Mouse (Mus musculus) kidney, embryonic 15.5 days (tissue): ENCODE results near the gene Tjp1. TPM values are rescaled to one million over a fixed set of nuclear protein-coding genes. Genes with fewer than 3 reads are reported as not detected.

Experiments used
- ATAC-seq: fragments of 200-750 bp; cut with Nextera tagmentation; replicated peaks from 2 replicates; pipeline ENCODE4 v1.8.0; 2017; ENCODE audit warnings: moderate TSS enrichment; ENCODE audit not compliant: low FRiP score
- H3K27ac ChIP-seq: fragments of 300-500 bp; sonication (generic); 2 replicates; pipeline ENCODE4 v1.5.1; 2015; ENCODE audit warnings: mild to moderate bottlenecking, inconsistent platforms
- H3K27me3 ChIP-seq: fragments of 300-500 bp; sonication (generic); 2 replicates; pipeline ENCODE4 v1.6.1; 2015; ENCODE audit warnings: inconsistent platforms
- H3K36me3 ChIP-seq: fragments of 300-500 bp; sonication (generic); 2 replicates; pipeline ENCODE4 v1.6.1; 2015; ENCODE audit warnings: inconsistent platforms
- H3K4me1 ChIP-seq: fragments of 300-500 bp; sonication (generic); 2 replicates; pipeline ENCODE4 v1.6.1; 2015; ENCODE audit warnings: inconsistent platforms
- H3K4me2 ChIP-seq: fragments of 300-500 bp; sonication (generic); 2 replicates; pipeline ENCODE4 v1.6.1; 2015; ENCODE audit warnings: moderate library complexity, mild to moderate bottlenecking, inconsistent platforms
- H3K4me3 ChIP-seq: fragments of 300-500 bp; sonication (generic); replicated peaks from 2 replicates; pipeline ENCODE4 v1.5.1; 2015; ENCODE audit warnings: mild to moderate bottlenecking, inconsistent platforms
- H3K9ac ChIP-seq: fragments of 300-500 bp; sonication (generic); 2 replicates; pipeline ENCODE4 v1.6.1; 2015; ENCODE audit warnings: mild to moderate bottlenecking, inconsistent platforms
- H3K9me3 ChIP-seq: fragments of 300-500 bp; sonication (generic); replicated peaks from 2 replicates; pipeline ENCODE4 v1.6.1; 2016; ENCODE audit warnings: inconsistent platforms
- WGBS: fragments of 180-500 bp; shearing (Covaris S2); methylation state at CpG from one replicate; pipeline ENCODE4 v1.1.7; 2015; ENCODE audit warnings: mixed read lengths; 5-methylcytosine and 5-hydroxymethylcytosine counted together
- polyA plus RNA-seq: library from polyadenylated mRNA; unstranded; fragments of >200 nt; fragmentation: Nextera tagmentation; extraction: Ambion mirVana; gene quantifications from 2 replicates; pipeline ENCODE4 v1.2.1, GENCODE M21; 2015

The Tjp1 gene
- polyA plus RNA-seq, 1 experiment from 2014 or later: 31.2 TPM

DNA sequence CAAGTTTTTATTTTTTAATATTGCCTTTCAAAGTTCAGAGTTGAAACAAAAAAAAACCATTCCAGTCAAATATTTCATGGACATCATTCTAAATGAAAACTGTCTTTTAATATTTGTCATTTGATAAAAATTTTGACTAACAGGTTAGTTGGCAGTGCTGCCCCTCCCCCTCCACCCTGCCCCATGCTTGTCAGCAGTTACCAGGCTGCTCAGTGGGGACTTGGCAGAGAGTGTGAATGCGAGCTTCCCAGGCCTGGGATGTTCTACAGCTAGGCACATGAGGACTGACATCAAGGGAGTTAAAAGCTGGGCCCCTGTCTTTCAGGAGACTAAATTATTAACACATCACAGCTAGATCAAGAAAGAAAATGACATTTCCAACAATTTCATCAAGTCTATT lies 161.4 kb downstream of the Tjp1 start:
- Histone ChIP-seq H3K4me3 (no peak overlapping the region), H3K9me3 (no peaks in the 10 kb centered on the region), H3K27me3 (no peaks in the 10 kb centered on the region), H3K4me2 (no peak overlapping the region), H3K27ac (no peak overlapping the region), H3K9ac (no peak overlapping the region), H3K36me3 (no peaks in the 10 kb centered on the region), H3K4me1 (peaks cover 29% of the 10 kb centered on the region)
- 43% methylated on average over 1 of the region's 1 CpGs for WGBS
- ATAC-seq: no peak

DNA sequence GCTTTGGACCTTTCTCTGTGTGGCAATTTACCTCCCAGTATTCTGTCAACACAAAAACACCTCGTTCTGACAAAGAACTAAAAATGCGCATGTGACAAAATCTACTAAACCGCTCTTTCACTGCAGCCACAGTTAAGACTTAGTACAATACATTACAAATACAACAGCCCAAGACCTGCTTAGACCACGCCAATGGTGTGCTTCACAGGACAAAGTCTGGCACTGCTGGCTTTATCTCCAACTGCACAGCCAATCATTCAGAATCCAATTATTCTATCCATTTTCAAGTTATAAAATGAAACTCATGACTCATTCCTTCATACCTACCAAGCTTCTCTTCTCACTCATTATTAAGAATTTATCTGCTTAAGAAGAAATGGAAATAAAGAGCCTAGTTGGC lies 162.0 kb downstream of the Tjp1 start:
- Histone ChIP-seq H3K9me3 (no peaks in the 10 kb centered on the region), H3K4me2 (no peak overlapping the region), H3K27ac (no peak overlapping the region), H3K4me1 (peaks cover 29% of the 10 kb centered on the region), H3K36me3 (no peaks in the 10 kb centered on the region), H3K4me3 (no peak overlapping the region), H3K9ac (no peak overlapping the region), H3K27me3 (no peaks in the 10 kb centered on the region)
- WGBS: 86% methylated on average over 4 of the region's 4 CpGs
- no peak for ATAC-seq

DNA sequence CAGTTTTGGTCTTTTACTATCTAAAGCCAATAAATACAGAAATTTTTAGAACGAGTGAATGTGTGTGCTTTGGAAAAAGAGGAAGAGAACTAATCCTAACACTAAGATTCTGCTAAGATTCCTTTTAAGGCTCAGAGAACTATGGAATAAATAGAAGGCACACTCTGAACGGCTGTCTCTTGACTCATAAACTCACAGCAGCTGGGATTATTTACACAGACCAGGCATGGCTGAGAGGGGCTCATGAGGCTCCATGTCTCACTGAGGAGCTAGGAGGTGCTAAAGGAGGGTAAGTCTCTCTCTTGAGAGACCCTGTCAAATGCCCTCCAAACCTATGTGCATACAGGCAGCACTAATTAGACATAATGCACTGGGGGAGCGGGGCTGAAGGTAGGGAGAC lies 167.3 kb downstream of the Tjp1 start:
- Histone ChIP-seq H3K4me2 (peak overlapping the region; percentile 7; the same call in 1 of the 2 replicates), H3K4me3 (no peak overlapping the region), H3K4me1 (peaks cover 29% of the 10 kb centered on the region), H3K9me3 (no peaks in the 10 kb centered on the region), H3K27ac (peak overlapping the region; percentile 60; the same call in 1 of the 2 replicates), H3K27me3 (no peaks in the 10 kb centered on the region), H3K9ac (no peak overlapping the region), H3K36me3 (no peaks in the 10 kb centered on the region)
- WGBS: 40% methylated on average over 3 of the region's 3 CpGs
- 0 out of 2 replicates have a peak, but pooled peaks have one; percentile 49 for ATAC-seq

DNA sequence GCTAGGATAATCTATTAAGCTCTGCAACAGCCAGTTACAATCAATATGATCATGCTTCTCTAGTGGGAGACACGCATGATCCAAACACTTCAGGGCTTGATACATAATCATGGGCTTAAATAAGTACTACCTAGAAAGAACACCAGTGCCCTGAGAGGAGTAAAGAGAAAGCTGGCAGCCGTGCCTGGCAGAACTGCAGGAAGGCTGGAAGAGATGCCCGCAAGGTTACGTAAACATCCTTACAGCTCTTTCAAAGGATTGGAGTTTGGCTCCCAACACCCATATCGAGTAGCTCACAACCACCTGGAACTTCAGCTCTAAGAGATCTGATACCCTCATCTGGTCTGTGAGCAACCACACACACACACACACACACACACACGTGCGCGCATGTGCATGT lies 167.8 kb downstream of the Tjp1 start:
- Histone ChIP-seq H3K4me2 (no peak overlapping the region), H3K27ac (no peak overlapping the region), H3K9ac (no peak overlapping the region), H3K27me3 (no peaks in the 10 kb centered on the region), H3K9me3 (no peaks in the 10 kb centered on the region), H3K4me1 (peaks cover 33% of the 10 kb centered on the region), H3K4me3 (no peak overlapping the region), H3K36me3 (no peaks in the 10 kb centered on the region)
- 56% methylated on average over 8 of the region's 8 CpGs for WGBS
- no peak for ATAC-seq

DNA sequence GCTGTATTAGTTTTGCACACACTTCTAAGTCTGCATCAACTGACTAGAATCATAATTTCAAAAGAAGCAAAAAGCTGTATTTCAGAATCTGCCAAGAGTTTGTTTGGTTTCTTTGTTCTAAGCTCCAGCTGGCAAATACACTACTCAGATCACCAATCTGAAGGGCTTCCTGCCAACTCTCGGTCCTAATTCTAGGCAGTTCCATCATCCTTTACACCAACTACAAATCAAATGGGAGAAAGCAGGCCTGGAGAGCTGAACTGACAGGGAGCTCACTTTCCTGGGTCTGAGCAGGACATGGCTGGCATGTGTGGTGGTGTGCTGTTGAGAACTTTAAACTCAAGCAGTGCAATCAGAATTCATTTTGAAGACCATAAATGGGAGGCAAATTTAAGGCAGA lies 170.0 kb downstream of the Tjp1 start:
- Histone ChIP-seq H3K4me3 (no peak overlapping the region), H3K9me3 (no peaks in the 10 kb centered on the region), H3K27ac (peak overlapping the region; percentile 34), H3K4me2 (no peak overlapping the region), H3K36me3 (peaks cover 4% of the 10 kb centered on the region; the same call in 1 of the 2 replicates), H3K4me1 (peaks cover 33% of the 10 kb centered on the region), H3K9ac (no peak overlapping the region), H3K27me3 (no peaks in the 10 kb centered on the region)
- 6% methylated on average over 1 of the region's 1 CpGs for WGBS
- no peak for ATAC-seq

DNA sequence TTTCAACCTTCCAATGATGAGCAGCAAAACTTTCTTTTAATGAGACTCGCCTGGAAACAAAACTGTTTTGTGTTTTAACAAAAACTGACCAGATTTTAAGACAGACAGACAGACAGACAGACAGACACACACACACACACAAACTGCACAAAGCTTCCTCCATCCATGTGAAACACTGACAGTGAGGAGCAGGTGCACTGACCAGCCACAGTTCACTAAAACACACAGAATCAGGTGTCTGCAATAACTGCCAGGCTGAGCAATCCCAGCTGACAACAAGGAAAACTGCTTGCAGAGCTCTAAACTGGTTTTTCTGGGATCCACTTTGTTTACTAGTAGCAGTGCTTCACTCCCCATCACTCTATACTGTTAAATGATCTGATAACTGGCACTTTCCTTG lies 171.4 kb downstream of the Tjp1 start:
- Histone ChIP-seq H3K36me3 (peaks cover 4% of the 10 kb centered on the region), H3K4me3 (no peak overlapping the region), H3K4me1 (peaks cover 33% of the 10 kb centered on the region), H3K9me3 (no peaks in the 10 kb centered on the region), H3K4me2 (no peak overlapping the region), H3K9ac (no peak overlapping the region), H3K27me3 (no peaks in the 10 kb centered on the region), H3K27ac (peak overlapping the region; percentile 46)
- WGBS: 73% methylated on average over 1 of the region's 1 CpGs
- no peak for ATAC-seq

DNA sequence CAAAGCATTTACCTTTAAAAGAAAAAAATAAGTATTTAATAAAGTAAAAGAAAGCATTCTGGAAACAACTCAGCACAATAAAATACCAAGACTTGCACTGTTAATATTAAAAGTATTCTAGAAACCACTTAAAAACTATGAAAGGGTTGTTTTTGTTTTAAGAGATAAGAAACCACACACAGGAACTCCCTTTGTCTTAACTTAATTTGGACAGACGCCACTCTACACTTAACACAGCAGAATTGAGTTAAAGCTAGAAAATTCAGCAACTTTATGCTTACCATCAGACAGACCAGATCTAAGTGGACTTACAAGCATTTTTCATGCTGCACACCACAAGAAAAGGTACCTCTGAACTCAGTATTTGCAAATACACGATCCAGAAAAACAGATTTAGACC lies 172.7 kb downstream of the Tjp1 start:
- Histone ChIP-seq H3K4me3 (no peak overlapping the region), H3K4me2 (no peak overlapping the region), H3K27ac (0 out of 2 replicates have a peak overlapping the region, but pooled peaks have one; percentile 32), H3K9me3 (no peaks in the 10 kb centered on the region), H3K9ac (no peak overlapping the region), H3K36me3 (peaks cover 4% of the 10 kb centered on the region), H3K4me1 (peaks cover 35% of the 10 kb centered on the region), H3K27me3 (no peaks in the 10 kb centered on the region)
- ATAC-seq: no peak
- WGBS: 44% methylated on average over 2 of the region's 2 CpGs

DNA sequence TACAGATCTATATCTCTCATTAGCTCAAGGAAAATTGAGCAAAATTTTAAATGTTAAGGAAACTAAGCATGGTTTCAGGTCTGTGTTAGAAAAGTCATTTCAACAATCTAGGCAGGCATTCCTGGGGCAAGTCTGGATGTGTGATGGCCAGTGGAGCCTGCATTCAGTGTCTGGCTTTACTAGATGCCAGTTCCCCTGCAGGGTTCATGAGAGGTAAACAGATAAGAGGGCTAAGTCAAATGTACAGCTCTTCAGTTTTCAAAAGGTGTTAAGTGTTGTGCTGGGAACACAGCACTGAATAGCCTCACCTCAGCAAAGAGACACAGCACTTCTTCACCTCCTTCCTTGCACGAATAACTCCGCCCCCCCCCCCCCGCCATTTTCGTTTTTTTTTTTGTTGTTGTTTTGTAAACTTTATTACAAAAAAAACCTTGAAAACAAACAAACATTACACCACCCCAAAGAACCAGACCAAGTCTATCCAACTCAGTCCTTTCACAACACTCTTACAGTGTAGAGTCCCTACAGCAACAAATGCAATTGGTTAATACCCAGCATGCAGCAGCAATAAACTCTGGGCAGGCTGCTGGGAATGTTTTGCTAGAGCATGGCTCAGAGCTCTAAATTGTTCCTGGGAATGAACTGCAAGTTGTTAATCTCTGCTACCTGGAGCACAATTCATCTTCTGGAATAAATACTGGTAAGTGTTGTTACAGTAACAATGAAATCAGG lies 177.1 kb downstream of the Tjp1 start:
- Histone ChIP-seq H3K4me2 (no peak overlapping the region), H3K27ac (no peak overlapping the region), H3K9ac (no peak overlapping the region), H3K4me3 (no peak overlapping the region), H3K9me3 (no peaks in the 10 kb centered on the region), H3K27me3 (no peaks in the 10 kb centered on the region), H3K36me3 (peaks cover 4% of the 10 kb centered on the region), H3K4me1 (peaks cover 14% of the 10 kb centered on the region)
- WGBS: 74% methylated on average over 4 of the region's 4 CpGs
- ATAC-seq: no peak

DNA sequence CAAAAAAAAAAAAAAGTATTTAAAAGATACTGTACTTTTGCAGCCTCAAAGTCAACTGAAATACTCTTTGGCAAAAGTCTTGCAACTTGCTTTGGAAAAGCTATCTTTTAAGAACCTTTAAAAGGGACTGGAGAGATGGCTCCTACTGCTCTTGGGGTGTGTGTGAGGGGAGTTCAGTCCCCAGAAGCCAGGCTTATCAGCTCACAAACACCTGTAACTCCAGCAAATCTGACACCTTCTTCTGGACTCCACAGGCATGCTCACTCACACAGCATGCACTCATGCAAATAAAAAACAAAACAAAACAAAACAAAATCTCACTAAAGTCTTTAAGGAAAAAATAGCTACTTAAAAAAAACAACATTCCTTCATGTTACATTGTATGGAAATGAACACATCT lies 179.0 kb downstream of the Tjp1 start:
- H3K27me3 ChIP-seq: no peaks in the 10 kb centered on the region
- peaks cover 10% of the 10 kb centered on the region for H3K4me1 ChIP-seq
- H3K4me3 ChIP-seq: no peak overlapping the region
- H3K36me3 ChIP-seq: no peaks in the 10 kb centered on the region; the same call in 1 of the 2 replicates
- H3K9me3 ChIP-seq: no peaks in the 10 kb centered on the region
- H3K4me2 ChIP-seq: no peak overlapping the region
- ATAC-seq: no peak
- H3K9ac ChIP-seq: no peak overlapping the region
- H3K27ac ChIP-seq: no peak overlapping the region

DNA sequence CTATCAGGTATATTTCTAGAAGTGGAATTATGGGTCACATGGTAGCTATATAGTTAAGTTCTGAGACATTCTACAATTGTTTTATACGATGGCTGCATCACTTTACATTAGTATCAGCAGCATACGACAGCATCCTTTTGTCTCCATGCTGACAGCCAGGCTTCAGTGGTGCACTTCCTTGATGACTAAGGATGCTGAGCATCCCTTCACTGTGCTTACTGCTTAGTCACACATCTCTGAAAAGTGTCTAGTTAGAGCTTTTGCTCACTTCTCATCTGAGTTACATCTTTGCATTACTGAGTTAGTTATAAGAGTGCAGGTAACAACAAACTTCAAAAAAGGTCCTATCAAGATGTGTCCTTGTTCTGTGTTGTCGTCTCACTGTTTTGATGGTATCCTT lies 182.3 kb downstream of the Tjp1 start:
- Histone ChIP-seq H3K4me1 (peaks cover 4% of the 10 kb centered on the region), H3K36me3 (peaks cover 21% of the 10 kb centered on the region), H3K4me2 (no peak overlapping the region), H3K27ac (no peak overlapping the region), H3K9ac (no peak overlapping the region), H3K9me3 (no peaks in the 10 kb centered on the region), H3K27me3 (no peaks in the 10 kb centered on the region), H3K4me3 (no peak overlapping the region)
- ATAC-seq: no peak
- WGBS: 83% methylated on average over 3 of the region's 3 CpGs

DNA sequence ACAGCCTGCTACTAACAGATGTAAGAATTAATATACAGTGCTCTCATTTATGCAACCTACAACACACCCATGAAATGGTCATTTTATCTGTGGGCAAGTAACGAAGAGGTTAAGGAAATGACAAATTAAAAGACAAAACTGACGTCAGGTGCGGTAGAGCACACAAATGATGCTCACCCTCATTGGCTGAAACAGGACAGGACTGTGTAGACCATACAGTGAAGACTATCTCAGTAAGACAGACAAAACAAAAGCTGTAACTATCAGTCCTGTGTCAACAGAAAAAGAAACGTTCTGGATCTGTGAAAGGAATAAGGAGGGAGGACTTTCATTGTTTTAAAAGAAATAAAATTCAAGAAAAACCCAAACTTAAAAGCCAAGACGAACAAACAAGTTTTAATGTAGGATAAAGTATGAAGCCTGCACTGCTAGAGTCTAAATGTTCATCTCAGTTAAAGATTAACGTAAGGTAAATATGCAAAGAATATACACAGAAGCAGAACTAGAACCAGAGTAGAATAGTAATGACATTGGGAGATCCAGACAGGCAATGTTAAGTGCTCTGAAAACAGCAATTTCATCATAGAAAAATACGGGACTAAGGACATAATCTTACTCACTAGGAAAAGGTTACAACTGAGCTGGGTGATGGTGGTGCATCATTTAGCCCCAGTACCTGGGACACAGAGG lies 189.9 kb downstream of the Tjp1 start:
- Histone ChIP-seq H3K27me3 (no peaks in the 10 kb centered on the region), H3K4me2 (no peak overlapping the region), H3K4me3 (no peak overlapping the region), H3K9me3 (no peaks in the 10 kb centered on the region), H3K4me1 (no peaks in the 10 kb centered on the region), H3K27ac (no peak overlapping the region), H3K9ac (no peak overlapping the region), H3K36me3 (peaks cover 74% of the 10 kb centered on the region)
- ATAC-seq: no peak
- WGBS: 88% methylated on average over 7 of the region's 7 CpGs

DNA sequence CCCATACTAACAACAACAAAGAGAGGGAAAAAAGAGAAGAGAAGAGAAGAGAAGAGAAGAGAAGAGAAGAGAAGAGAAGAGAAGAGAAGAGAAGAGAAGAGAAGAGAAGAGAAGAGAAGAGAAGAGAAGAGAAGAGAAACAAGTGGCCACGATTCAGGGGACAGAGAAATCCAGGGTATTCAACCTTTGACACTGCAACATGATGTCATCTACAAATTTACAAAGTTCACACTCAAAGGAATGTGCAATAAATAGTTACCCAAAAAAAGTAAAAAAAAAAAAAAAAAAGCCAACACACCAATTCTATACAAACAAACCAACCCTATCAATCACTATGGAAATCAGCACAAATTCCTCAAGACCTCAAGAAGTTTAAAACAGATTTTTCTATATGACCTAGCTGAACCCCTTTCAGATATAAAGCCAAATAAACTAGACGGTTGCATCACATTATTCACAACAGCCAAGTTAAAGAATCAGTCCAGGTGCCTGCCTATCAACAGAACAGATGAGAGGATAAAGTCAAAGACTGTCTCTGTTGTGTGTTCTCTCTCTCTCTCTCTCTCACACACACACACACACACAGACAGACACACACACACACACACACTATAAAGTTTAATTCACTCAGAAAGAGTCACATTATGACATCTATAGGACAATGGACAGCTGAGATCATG lies 194.4 kb downstream of the Tjp1 start:
- no peak overlapping the region for H3K4me2 ChIP-seq
- H3K27ac ChIP-seq: no peak overlapping the region
- peaks cover 75% of the 10 kb centered on the region for H3K36me3 ChIP-seq
- no peak for ATAC-seq
- no peaks in the 10 kb centered on the region for H3K4me1 ChIP-seq
- WGBS: 74% methylated on average over 2 of the region's 2 CpGs
- no peaks in the 10 kb centered on the region for H3K27me3 ChIP-seq
- H3K9ac ChIP-seq: no peak overlapping the region
- no peak overlapping the region for H3K4me3 ChIP-seq
- no peaks in the 10 kb centered on the region for H3K9me3 ChIP-seq
